Mouse (Mus musculus) midbrain, embryonic 14.5 days (tissue): Measurements from ENCODE around the gene Krtap11-1. TPM values are rescaled to one million over a fixed set of nuclear protein-coding genes. Genes with fewer than 3 reads are reported as not detected.

ENCODE experiments used
- ATAC-seq: fragments of 200-750 bp; cut with Nextera tagmentation; 2 replicates; pipeline ENCODE4 v1.8.0; 2017; ENCODE audit warnings: moderate number of reproducible peaks, moderate library complexity; ENCODE audit not compliant: low FRiP score, low TSS enrichment
- DNase-seq: peaks from one replicate; pipeline ENCODE4 v3.0.0-alpha.2; 2015
- H3K27ac ChIP-seq: fragments of 300-500 bp; sonication (generic); replicated peaks from 2 replicates; pipeline ENCODE4 v1.5.1; 2014; ENCODE audit warnings: mild to moderate bottlenecking, low read depth, low read length, moderate library complexity
- H3K27me3 ChIP-seq: fragments of 300-500 bp; sonication (generic); 2 replicates; pipeline ENCODE4 v1.6.1; 2014; ENCODE audit warnings: low read length, control low read depth, mixed read lengths; ENCODE audit not compliant: control insufficient read depth, insufficient read depth
- H3K36me3 ChIP-seq: fragments of 300-500 bp; sonication (generic); 2 replicates; pipeline ENCODE4 v1.6.1; 2014; ENCODE audit warnings: low read length, control low read depth; ENCODE audit not compliant: control insufficient read depth, insufficient read depth
- H3K4me1 ChIP-seq: fragments of 300-500 bp; sonication (generic); 2 replicates; pipeline ENCODE4 v1.6.1; 2014; ENCODE audit warnings: mild to moderate bottlenecking, antibody characterized with exemption, low read length, control low read depth; ENCODE audit not compliant: control insufficient read depth, insufficient read depth
- H3K4me2 ChIP-seq: fragments of 300-500 bp; sonication (generic); 2 replicates; pipeline ENCODE4 v1.6.1; 2014; ENCODE audit warnings: mild to moderate bottlenecking, low read length, moderate library complexity
- H3K4me3 ChIP-seq: fragments of 300-500 bp; sonication (generic); replicated peaks from 2 replicates; pipeline ENCODE4 v1.5.1; 2014; ENCODE audit warnings: low read depth, low read length
- H3K9ac ChIP-seq: fragments of 300-500 bp; sonication (generic); replicated peaks from 2 replicates; pipeline ENCODE4 v1.6.1; 2014; ENCODE audit warnings: mild to moderate bottlenecking, low read length, moderate library complexity
- H3K9me3 ChIP-seq: fragments of 300-500 bp; sonication (generic); 2 replicates; pipeline ENCODE4 v1.6.1; 2016; ENCODE audit warnings: low read length, control low read depth, mixed read lengths; ENCODE audit not compliant: control insufficient read depth
- WGBS: fragments of 180-500 bp; shearing (Covaris S2); extraction: QIAGEN DNeasy Blood & Tissue Kit; methylation state at CpG from one replicate; pipeline ENCODE4 v1.1.7; 2014; 5-methylcytosine and 5-hydroxymethylcytosine counted together
- polyA plus RNA-seq: library from polyadenylated mRNA; unstranded; fragments of >200 nt; fragmentation: Nextera tagmentation; extraction: Ambion mirVana; gene quantifications from 2 replicates; pipeline ENCODE4 v1.2.1, GENCODE M21; 2014

Krtap11-1 gene
- polyA plus RNA-seq, 1 experiment from 2014 or later: not detected

GRCm38 (mm10) chr16:89529846-89530245, 41.1 kb downstream of the Krtap11-1 start:
- H3K27me3 ChIP-seq: no peaks in the 10 kb centered on the region
- H3K4me2 ChIP-seq: peak overlapping the region; percentile 23; the same call in 1 of the 2 replicates
- no peak overlapping the region for H3K4me3 ChIP-seq
- peak overlapping the region; percentile 78 for H3K27ac ChIP-seq
- ATAC-seq (peak; percentile 25; the same call in 1 of the 2 replicates), DNase-seq (peak; percentile 50)
- no peak overlapping the region for H3K9ac ChIP-seq
- H3K36me3 ChIP-seq: no peaks in the 10 kb centered on the region
- 30% methylated on average over 7 of the region's 7 CpGs for WGBS
- H3K4me1 ChIP-seq: peaks cover 29% of the 10 kb centered on the region
- H3K9me3 ChIP-seq: no peaks in the 10 kb centered on the region

DNA sequence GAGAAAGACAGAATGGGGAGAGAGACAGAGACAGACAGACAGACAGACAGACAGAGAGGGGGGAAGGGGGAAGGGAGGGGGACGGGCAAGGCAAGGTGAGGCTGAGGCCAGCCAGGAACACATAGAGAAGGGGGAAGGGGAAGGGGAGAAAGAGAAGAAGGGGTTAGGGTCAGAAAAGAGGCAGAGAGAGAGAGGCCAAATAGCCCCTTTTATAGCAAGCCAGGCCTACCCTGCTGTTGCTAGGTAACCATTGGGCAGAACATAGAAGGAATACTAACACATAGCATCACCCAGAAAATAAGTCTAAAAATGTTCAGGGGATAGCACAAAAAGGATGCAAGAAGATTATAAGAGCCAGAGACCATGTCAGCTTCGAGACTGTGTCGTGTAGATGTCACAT, 42.6 kb downstream of the Krtap11-1 start:
- Histone ChIP-seq H3K4me3 (no peak overlapping the region), H3K36me3 (no peaks in the 10 kb centered on the region), H3K9me3 (no peaks in the 10 kb centered on the region), H3K9ac (no peak overlapping the region), H3K27ac (peak overlapping the region; percentile 41; the same call in 1 of the 2 replicates), H3K4me2 (no peak overlapping the region), H3K27me3 (no peaks in the 10 kb centered on the region), H3K4me1 (peaks cover 29% of the 10 kb centered on the region)
- ATAC-seq (0 out of 2 replicates have a peak, but pooled peaks have one; percentile 35), DNase-seq (peak; percentile 59)
- 18% methylated on average over 3 of the region's 3 CpGs for WGBS

DNA sequence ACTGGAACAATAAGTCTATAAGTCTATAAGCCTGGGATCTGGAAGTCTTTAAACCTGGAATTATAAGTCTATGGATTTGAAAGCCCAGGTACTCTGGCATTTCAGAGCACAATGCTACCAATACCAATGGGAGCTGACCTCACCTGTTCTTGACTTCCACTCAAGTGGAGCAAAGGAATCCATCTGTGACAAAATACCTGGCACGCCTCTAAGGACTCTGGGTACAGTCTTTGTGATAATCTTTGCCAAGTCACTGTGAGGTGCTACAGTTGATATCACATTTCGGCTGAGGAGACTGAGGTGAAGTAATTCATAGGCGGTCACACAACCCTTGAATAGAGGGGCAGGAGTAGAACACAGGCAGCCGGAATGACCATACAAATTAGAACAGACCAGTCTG, 50.0 kb downstream of the Krtap11-1 start:
- H3K36me3 ChIP-seq: no peaks in the 10 kb centered on the region
- H3K4me3 ChIP-seq: no peak overlapping the region
- DNase-seq (no peak), ATAC-seq (no peak)
- H3K9me3 ChIP-seq: no peaks in the 10 kb centered on the region
- WGBS: 95% methylated on average over 4 of the region's 4 CpGs
- no peak overlapping the region for H3K9ac ChIP-seq
- H3K27ac ChIP-seq: no peak overlapping the region
- H3K4me2 ChIP-seq: no peak overlapping the region
- H3K4me1 ChIP-seq: no peaks in the 10 kb centered on the region
- H3K27me3 ChIP-seq: no peaks in the 10 kb centered on the region

DNA sequence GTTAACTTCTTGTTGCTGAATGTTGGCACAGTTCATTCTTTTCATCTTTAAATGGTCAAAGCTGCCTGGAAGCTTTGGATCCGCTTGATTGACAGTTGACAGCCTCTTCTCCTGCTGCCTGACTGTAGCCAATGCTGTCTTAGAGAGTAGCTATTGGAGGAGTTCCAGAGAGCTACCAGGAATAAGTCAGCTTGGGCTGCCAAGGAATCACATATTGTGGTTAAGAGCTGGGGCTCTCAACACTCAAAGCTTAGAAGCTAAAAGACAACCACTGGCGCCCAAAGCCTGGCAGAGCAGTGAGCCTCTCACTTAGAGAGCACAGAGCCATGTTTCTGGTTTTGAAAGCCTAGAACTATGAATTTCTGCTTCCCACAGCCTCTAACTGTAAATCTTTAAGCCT, 50.4 kb downstream of the Krtap11-1 start:
- DNase-seq: no peak
- Histone ChIP-seq H3K9ac (no peak overlapping the region), H3K27ac (no peak overlapping the region), H3K4me3 (no peak overlapping the region), H3K9me3 (no peaks in the 10 kb centered on the region), H3K27me3 (no peaks in the 10 kb centered on the region), H3K36me3 (no peaks in the 10 kb centered on the region), H3K4me1 (no peaks in the 10 kb centered on the region), H3K4me2 (no peak overlapping the region)
- no peak for ATAC-seq
- WGBS: 97% methylated on average over 2 of the region's 2 CpGs

Other genes with a start within 250 kb of the Krtap11-1 start
- gene Krtap21-1, start 167.3 kb downstream of the Krtap11-1 start, polyA plus RNA-seq: not detected in 2 replicates
- not detected in 2 replicates for gene Krtap6-2, start 151.1 kb downstream of the Krtap11-1 start, polyA plus RNA-seq
- not detected in 2 replicates for gene Krtap8-1, start 83.2 kb downstream of the Krtap11-1 start, polyA plus RNA-seq
- gene Krtap7-1, start 62.9 kb downstream of the Krtap11-1 start, polyA plus RNA-seq: 0.51 TPM in 1 of 2 replicates, not detected in the other